Mouse (Mus musculus) embryonic facial prominence, embryonic 12.5 days (tissue): ENCODE results near the gene Klhdc9. TPM values are rescaled to one million over a fixed set of nuclear protein-coding genes. Genes with fewer than 3 reads are reported as not detected.
A peak's percentile ranks its signal among the peaks of the same experiment; 100 is the strongest.
"Not testable (repeated sequence)": the region's sequence is repeated elsewhere in the genome, so short reads cannot be mapped to it uniquely, and the experiment has no call there.

Experiments
- ATAC-seq: fragments of 200-750 bp; cut with Nextera tagmentation; 2 replicates; pipeline ENCODE4 v1.8.0; 2017; ENCODE audit not compliant: insufficient number of reproducible peaks, insufficient read depth, low FRiP score, low TSS enrichment
- H3K27ac ChIP-seq: fragments of 300-500 bp; sonication (generic); 2 replicates; pipeline ENCODE4 v1.5.1; 2016; ENCODE audit warnings: mild to moderate bottlenecking
- H3K27me3 ChIP-seq: fragments of 300-500 bp; sonication (generic); 2 replicates; pipeline ENCODE4 v1.6.1; 2016; ENCODE audit warnings: mild to moderate bottlenecking, moderate library complexity
- H3K36me3 ChIP-seq: fragments of 300-500 bp; sonication (generic); 2 replicates; pipeline ENCODE4 v1.6.1; 2016; ENCODE audit warnings: mild to moderate bottlenecking
- H3K4me1 ChIP-seq: fragments of 300-500 bp; sonication (generic); 2 replicates; pipeline ENCODE4 v1.6.1; 2016
- H3K4me2 ChIP-seq: fragments of 300-500 bp; sonication (generic); replicated peaks from 2 replicates; pipeline ENCODE4 v1.6.1; 2016; ENCODE audit warnings: mild to moderate bottlenecking, moderate library complexity
- H3K4me3 ChIP-seq: fragments of 300-500 bp; sonication (generic); 2 replicates; pipeline ENCODE4 v1.5.1; 2016; ENCODE audit warnings: mild to moderate bottlenecking
- H3K9ac ChIP-seq: fragments of 300-500 bp; sonication (generic); 2 replicates; pipeline ENCODE4 v1.6.1; 2016; ENCODE audit warnings: mild to moderate bottlenecking, moderate library complexity
- H3K9me3 ChIP-seq: fragments of 300-500 bp; sonication (generic); 2 replicates; pipeline ENCODE4 v1.6.1; 2016; ENCODE audit warnings: mild to moderate bottlenecking, moderate library complexity
- WGBS: fragments of 180-500 bp; shearing (Covaris S2); methylation state at CpG from one replicate; pipeline ENCODE4 v1.1.7; 2016; 5-methylcytosine and 5-hydroxymethylcytosine counted together
- polyA plus RNA-seq: library from polyadenylated mRNA; unstranded; fragments of >200 nt; fragmentation: Nextera tagmentation; extraction: Ambion mirVana; gene quantifications from 2 replicates; pipeline ENCODE4 v1.2.1, GENCODE M21; 2016

Gene Klhdc9
- polyA plus RNA-seq, 1 experiment from 2014 or later: 1.8 TPM

GRCm38 (mm10) chr1:171328839-171329432 lies 31.7 kb downstream of the Klhdc9 start, which contains the start of gene Dedd:
TSS of gene Dedd (plus strand) at chr1:171329145.
- Histone ChIP-seq H3K4me3 (peak within 1 kb of the TSS; percentile 85), H3K4me2 (peak within 1 kb of the TSS; percentile 65), H3K9me3 (no peaks in the 10 kb centered on the region), H3K36me3 (no peaks in the 10 kb centered on the region), H3K4me1 (peaks cover 21% of the 10 kb centered on the region), H3K27ac (peak within 1 kb of the TSS; percentile 99), H3K9ac (peak within 1 kb of the TSS; percentile 92), H3K27me3 (no peaks in the 10 kb centered on the region)
- ATAC-seq: peak; percentile 94
- 1% methylated on average over 39 of the region's 48 CpGs for WGBS

- no peaks in the 10 kb centered on the region for H3K27me3 ChIP-seq
- H3K4me3 ChIP-seq: peak overlapping the region; percentile 85
- peak overlapping the region; percentile 92 for H3K9ac ChIP-seq
- H3K9me3 ChIP-seq: no peaks in the 10 kb centered on the region
- H3K4me1 ChIP-seq: peaks cover 21% of the 10 kb centered on the region
- H3K4me2 ChIP-seq: peak overlapping the region; percentile 65
- 31% methylated on average over 9 of the region's 9 CpGs for WGBS
- peak overlapping the region; percentile 99 for H3K27ac ChIP-seq
- no peak for ATAC-seq
- no peaks in the 10 kb centered on the region for H3K36me3 ChIP-seq
Measured at GRCm38 (mm10) chr1:171328244-171328643, 32.4 kb downstream of the Klhdc9 start.

- H3K9ac ChIP-seq, H3K4me3 ChIP-seq, H3K9me3 ChIP-seq, ATAC-seq, H3K36me3 ChIP-seq, H3K27ac ChIP-seq, H3K27me3 ChIP-seq, H3K4me2 ChIP-seq: not testable (repeated sequence)
- 85% methylated on average over 4 of the region's 4 CpGs for WGBS
- peaks cover 21% of the 10 kb centered on the region for H3K4me1 ChIP-seq
Measured at GRCm38 (mm10) chr1:171326588-171326987, 34.0 kb downstream of the Klhdc9 start.

GRCm38 (mm10) chr1:171325571-171325970 lies 35.0 kb downstream of the Klhdc9 start:
- 75% methylated on average over 2 of the region's 2 CpGs for WGBS
- no peak for ATAC-seq

GRCm38 (mm10) chr1:171322012-171322411 lies 38.6 kb downstream of the Klhdc9 start:
- Histone ChIP-seq H3K36me3 (no peaks in the 10 kb centered on the region), H3K4me1 (no peaks in the 10 kb centered on the region), H3K4me3 (no peak overlapping the region), H3K27ac (no peak overlapping the region), H3K27me3 (no peaks in the 10 kb centered on the region), H3K9me3 (no peaks in the 10 kb centered on the region), H3K4me2 (no peak overlapping the region), H3K9ac (no peak overlapping the region)
- WGBS: 75% methylated on average over 1 of the region's 1 CpGs
- ATAC-seq: 0 out of 2 replicates have a peak, but pooled peaks have one; percentile 41

More at GRCm38 (mm10) chr1:171325571-171325970, 35.0 kb downstream of the Klhdc9 start:
- Histone ChIP-seq H3K27ac (no peak overlapping the region), H3K9me3 (no peaks in the 10 kb centered on the region), H3K9ac (no peak overlapping the region), H3K4me3 (no peak overlapping the region), H3K4me1 (peaks cover 15% of the 10 kb centered on the region), H3K27me3 (no peaks in the 10 kb centered on the region), H3K4me2 (no peak overlapping the region), H3K36me3 (no peaks in the 10 kb centered on the region)

- H3K27me3 ChIP-seq: no peaks in the 10 kb centered on the region
- H3K4me3 ChIP-seq: no peak overlapping the region
- no peak overlapping the region for H3K27ac ChIP-seq
- no peaks in the 10 kb centered on the region for H3K36me3 ChIP-seq
- no peak overlapping the region for H3K4me2 ChIP-seq
- no peaks in the 10 kb centered on the region for H3K9me3 ChIP-seq
- H3K4me1 ChIP-seq: no peaks in the 10 kb centered on the region
- no peak for ATAC-seq
- H3K9ac ChIP-seq: no peak overlapping the region
Measured at GRCm38 (mm10) chr1:171321415-171321814, 39.2 kb downstream of the Klhdc9 start.

GRCm38 (mm10) chr1:171320151-171320550 lies 40.4 kb downstream of the Klhdc9 start:
- Histone ChIP-seq H3K4me3 (no peak overlapping the region), H3K36me3 (no peaks in the 10 kb centered on the region), H3K4me1 (no peaks in the 10 kb centered on the region), H3K27me3 (no peaks in the 10 kb centered on the region), H3K27ac (no peak overlapping the region), H3K9ac (no peak overlapping the region), H3K9me3 (no peaks in the 10 kb centered on the region), H3K4me2 (no peak overlapping the region; the same call in 1 of the 2 replicates)
- ATAC-seq: no peak
- 7% methylated on average over 5 of the region's 5 CpGs for WGBS

GRCm38 (mm10) chr1:171319748-171320147 lies 40.9 kb downstream of the Klhdc9 start:
- H3K4me2 ChIP-seq: no peak overlapping the region; the same call in 1 of the 2 replicates
- 10% methylated on average over 7 of the region's 7 CpGs for WGBS
- H3K27ac ChIP-seq: no peak overlapping the region
- H3K9ac ChIP-seq: no peak overlapping the region
- no peak overlapping the region for H3K4me3 ChIP-seq
- H3K36me3 ChIP-seq: no peaks in the 10 kb centered on the region
- ATAC-seq: no peak
- H3K4me1 ChIP-seq: no peaks in the 10 kb centered on the region
- no peaks in the 10 kb centered on the region for H3K27me3 ChIP-seq
- no peaks in the 10 kb centered on the region for H3K9me3 ChIP-seq

- 72% methylated on average over 2 of the region's 2 CpGs for WGBS
Measured at GRCm38 (mm10) chr1:171309321-171309720, 51.3 kb downstream of the Klhdc9 start.

More at GRCm38 (mm10) chr1:171309321-171309720, 51.3 kb downstream of the Klhdc9 start:
- Histone ChIP-seq H3K27me3 (no peaks in the 10 kb centered on the region), H3K9me3 (no peaks in the 10 kb centered on the region), H3K36me3 (no peaks in the 10 kb centered on the region), H3K4me2 (no peak overlapping the region), H3K4me3 (no peak overlapping the region), H3K4me1 (no peaks in the 10 kb centered on the region), H3K9ac (no peak overlapping the region), H3K27ac (no peak overlapping the region)
- no peak for ATAC-seq

Other genes starting within 250 kb of the Klhdc9 start
- 1.4 and 1.8 TPM in 2 replicates for gene Cfap126, start 246.9 kb downstream of the Klhdc9 start, polyA plus RNA-seq
- gene Sdhc, start 210.2 kb downstream of the Klhdc9 start, polyA plus RNA-seq: 210 and 216 TPM in 2 replicates
- gene Mpz, start 210.1 kb downstream of the Klhdc9 start, polyA plus RNA-seq: 4.5 and 4.7 TPM in 2 replicates
- 9.2 and 9.3 TPM in 2 replicates for gene Pcp4l1, start 164.5 kb downstream of the Klhdc9 start, polyA plus RNA-seq
- gene Nr1i3, start 146.8 kb downstream of the Klhdc9 start, polyA plus RNA-seq: 0.08 and 0.26 TPM in 2 replicates
- gene Tomm40l, start 138.3 kb downstream of the Klhdc9 start, polyA plus RNA-seq: 31.9 and 33.9 TPM in 2 replicates
- gene Apoa2, start 135.7 kb downstream of the Klhdc9 start, polyA plus RNA-seq: 3.5 and 3.7 TPM in 2 replicates
- gene Fcer1g, start 126.4 kb downstream of the Klhdc9 start, polyA plus RNA-seq: 23.3 and 23.6 TPM in 2 replicates
- gene Adamts4, start 110.4 kb downstream of the Klhdc9 start, polyA plus RNA-seq: 18.2 and 18.6 TPM in 2 replicates
- 236 and 243 TPM in 2 replicates for gene Ndufs2, start 109.4 kb downstream of the Klhdc9 start, polyA plus RNA-seq
- gene B4galt3, start 90.5 kb downstream of the Klhdc9 start, polyA plus RNA-seq: 86.0 and 89.3 TPM in 2 replicates
- gene Ppox, start 79.6 kb downstream of the Klhdc9 start, polyA plus RNA-seq: 75.4 and 79.1 TPM in 2 replicates
- 135 and 139 TPM in 2 replicates for gene Usp21, start 72.8 kb downstream of the Klhdc9 start, polyA plus RNA-seq
- gene Ufc1, start 65.8 kb downstream of the Klhdc9 start, polyA plus RNA-seq: 102 and 105 TPM in 2 replicates
- 54.5 and 61.8 TPM in 2 replicates for gene Dedd, start 31.7 kb downstream of the Klhdc9 start, polyA plus RNA-seq
- 43.6 and 44.8 TPM in 2 replicates for gene Nit1, start 15.2 kb downstream of the Klhdc9 start, polyA plus RNA-seq
- gene Pfdn2, start 15.1 kb downstream of the Klhdc9 start, polyA plus RNA-seq: 118 and 127 TPM in 2 replicates
- 7.5 and 8.7 TPM in 2 replicates for gene Nectin4, start 9.3 kb upstream of the Klhdc9 start, polyA plus RNA-seq
- gene Arhgap30, start 28.2 kb upstream of the Klhdc9 start, polyA plus RNA-seq: 0.97 and 1.1 TPM in 2 replicates
- gene Usf1, start 50.5 kb upstream of the Klhdc9 start, polyA plus RNA-seq: 119 and 125 TPM in 2 replicates
- gene Tstd1, start 58.1 kb upstream of the Klhdc9 start, polyA plus RNA-seq: 5.8 and 7.6 TPM in 2 replicates
- 31.8 and 35.2 TPM in 2 replicates for gene F11r, start 76.7 kb upstream of the Klhdc9 start, polyA plus RNA-seq
- 13.3 and 14.6 TPM in 2 replicates for gene Alyref2, start 142.7 kb upstream of the Klhdc9 start, polyA plus RNA-seq
- not detected in 2 replicates for gene Itln1, start 174.5 kb upstream of the Klhdc9 start, polyA plus RNA-seq
- gene Cd244a, start 198.4 kb upstream of the Klhdc9 start, polyA plus RNA-seq: 0.08 TPM in 1 of 2 replicates, not detected in the other
- gene Ly9, start 246.6 kb upstream of the Klhdc9 start, polyA plus RNA-seq: 0.08 TPM in 1 of 2 replicates, not detected in the other